Mouse (Mus musculus): ENCODE results near the gene Igf2. TPM values are rescaled to one million over a fixed set of nuclear protein-coding genes. Genes with fewer than 3 reads are reported as not detected.

Igf2 gene
- 219 and 247 TPM in 2 replicates for polyA plus RNA-seq (2016; fragmentation: Nextera tagmentation; extraction: Ambion mirVana)

DNA sequence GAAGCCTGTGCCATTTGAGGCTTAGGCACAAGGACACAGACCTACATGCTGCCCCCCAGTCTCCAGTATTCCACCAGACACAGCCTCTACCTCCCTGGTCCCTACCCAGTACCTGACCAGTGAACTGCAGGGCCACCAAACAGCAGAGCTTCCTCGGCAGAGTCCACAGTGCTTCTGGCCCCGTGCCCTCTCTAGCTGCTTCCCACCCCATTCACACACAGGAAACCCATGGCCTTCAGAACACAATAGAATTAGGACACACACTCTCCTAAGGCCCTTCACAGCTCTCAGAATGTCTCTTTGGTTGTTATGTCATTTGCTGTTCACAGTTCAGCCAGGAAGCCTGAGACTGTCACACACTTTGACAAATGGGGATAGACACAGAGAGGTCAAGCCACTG is at the start of gene Igf2:
Gene Igf2, minus strand, starts transcription at position 158 of the 400 bp plus-strand sequence.
- H3K27me3 ChIP-seq (ENCODE audit: insufficient read depth, poor library complexity, severe bottlenecking) = peaks cover 61% of the 10 kb centered on the region
- no peak within 1 kb of the TSS for H3K4me3 ChIP-seq
- 0 out of 2 replicates have a peak, but pooled peaks cover 11% of the 10 kb centered on the region for H3K4me1 ChIP-seq (replicated peaks)
- WGBS = 64% methylated on average over 2 of the region's 2 CpGs
- peaks cover 40% of the 10 kb centered on the region for H3K9me3 ChIP-seq
- peak within 1 kb of the TSS; percentile 23; the same call in 1 of the 2 replicates for H3K27ac ChIP-seq
- no peak for DNase-seq (ENCODE audit: low spot score)
- H3K36me3 ChIP-seq = peaks cover 18% of the 10 kb centered on the region

DNA sequence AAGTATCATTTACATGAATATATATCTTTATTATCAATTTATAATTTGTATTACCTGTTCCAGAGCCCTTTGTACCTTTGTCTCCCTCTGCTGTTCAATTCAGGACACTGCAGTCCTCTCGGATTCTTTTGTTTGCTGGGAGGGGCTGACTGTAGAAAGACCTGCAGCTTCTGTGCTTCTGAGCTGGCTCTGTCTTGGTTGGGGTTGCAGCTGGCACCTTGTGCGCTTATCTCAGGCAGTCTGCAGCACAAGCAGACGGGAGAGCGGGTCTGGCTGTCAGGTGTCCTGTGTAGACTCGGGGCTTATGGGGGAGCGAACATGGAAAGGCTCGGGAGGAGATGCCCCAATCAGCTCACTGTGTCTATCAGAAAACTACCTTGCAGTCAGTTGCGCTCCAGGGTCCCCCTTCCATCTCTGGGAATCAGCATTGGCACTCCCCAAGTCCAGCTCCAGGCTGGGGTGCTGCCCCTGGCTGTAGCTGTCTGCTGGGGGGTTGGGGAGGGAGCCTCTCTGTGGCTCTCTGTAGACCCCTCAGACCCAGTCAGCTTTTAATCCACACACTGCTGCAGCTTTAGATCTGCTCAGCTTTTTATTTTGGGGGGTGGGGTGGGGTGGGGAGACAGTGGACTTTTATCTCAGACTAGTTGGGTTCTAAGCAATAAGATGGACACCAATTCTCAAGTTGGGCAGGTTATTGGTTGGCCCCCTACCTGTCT is 48.3 kb upstream of the Igf2 start:
- 19% methylated on average over 8 of the region's 8 CpGs for WGBS
- H3K36me3 ChIP-seq = no peaks in the 10 kb centered on the region
- H3K9me3 ChIP-seq = no peaks in the 10 kb centered on the region
- peak overlapping the region; percentile 88 for H3K27ac ChIP-seq
- H3K27me3 ChIP-seq (ENCODE audit: insufficient read depth, poor library complexity, severe bottlenecking) = no peaks in the 10 kb centered on the region; the same call in 1 of the 2 replicates
- peak overlapping the region; percentile 44 for H3K4me3 ChIP-seq
- H3K4me1 ChIP-seq (replicated peaks) = peaks cover 5% of the 10 kb centered on the region
- DNase-seq (ENCODE audit: low spot score) = peak; percentile 61

GRCm38 (mm10) chr7:142706873-142707272 is 40.3 kb upstream of the Igf2 start:
- H3K27ac ChIP-seq = no peak overlapping the region
- no peaks in the 10 kb centered on the region for H3K4me1 ChIP-seq (replicated peaks)
- WGBS = 79% methylated on average over 2 of the region's 2 CpGs

DNA sequence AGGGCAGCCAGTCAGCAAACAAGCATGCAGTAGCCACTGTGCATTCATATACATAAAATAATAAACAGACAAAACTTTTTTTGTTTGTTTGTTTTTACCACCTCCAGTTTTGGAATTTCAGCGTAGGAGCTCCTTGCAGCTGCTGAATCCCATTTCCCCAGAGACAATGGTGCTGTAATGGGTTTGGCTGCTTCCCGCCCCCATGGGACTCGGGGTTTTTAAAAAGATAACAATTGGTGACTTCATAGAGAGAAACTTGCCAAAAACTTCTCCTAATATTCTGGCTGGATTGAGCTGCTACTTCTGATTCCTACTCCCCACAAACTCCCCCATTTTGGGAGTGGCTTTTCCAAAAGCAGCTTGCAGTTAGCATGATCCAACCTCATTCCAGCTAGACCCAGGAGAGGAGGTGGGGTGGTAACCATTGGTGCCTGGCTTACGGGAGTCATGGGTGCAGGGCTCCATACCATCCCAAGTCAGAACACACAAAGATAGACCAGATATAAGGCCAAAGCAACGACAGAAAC is 32.8 kb upstream of the Igf2 start:
- Histone ChIP-seq H3K4me3 (no peak overlapping the region), H3K36me3 (no peaks in the 10 kb centered on the region), H3K4me1 (replicated peaks) (no peaks in the 10 kb centered on the region), H3K27me3 (ENCODE audit: insufficient read depth, poor library complexity, severe bottlenecking) (no peaks in the 10 kb centered on the region), H3K27ac (no peak overlapping the region), H3K9me3 (no peaks in the 10 kb centered on the region)
- WGBS = 63% methylated on average over 5 of the region's 5 CpGs
- DNase-seq (ENCODE audit: low spot score) = no peak

More at GRCm38 (mm10) chr7:142706873-142707272, 40.3 kb upstream of the Igf2 start:
- Histone ChIP-seq H3K36me3 (no peaks in the 10 kb centered on the region), H3K9me3 (no peaks in the 10 kb centered on the region), H3K4me3 (no peak overlapping the region), H3K27me3 (ENCODE audit: insufficient read depth, poor library complexity, severe bottlenecking) (no peaks in the 10 kb centered on the region)
- DNase-seq (ENCODE audit: low spot score) = no peak

DNA sequence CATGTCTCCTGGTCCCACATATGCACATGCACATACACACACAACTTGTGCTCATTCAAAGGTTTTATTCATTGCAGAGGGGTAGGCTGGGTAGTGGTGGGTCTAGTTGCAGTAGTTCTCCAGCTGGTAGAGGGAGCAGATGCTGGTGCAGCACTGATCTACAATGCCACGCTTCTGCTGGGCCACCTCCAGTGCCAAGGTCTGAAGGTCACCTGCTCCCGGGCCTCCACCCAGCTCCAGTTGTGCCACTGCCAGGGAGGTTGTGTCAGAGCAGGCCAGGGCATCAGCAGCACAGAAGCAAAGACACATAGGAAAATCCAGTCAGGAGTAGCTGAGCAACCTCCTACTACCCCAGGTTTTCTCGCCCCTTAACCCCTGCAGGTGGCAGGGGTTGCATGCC is 12.0 kb upstream of the Igf2 start:
- WGBS = 79% methylated on average over 3 of the region's 3 CpGs
- Histone ChIP-seq H3K27ac (no peak overlapping the region), H3K27me3 (ENCODE audit: insufficient read depth, poor library complexity, severe bottlenecking) (no peaks in the 10 kb centered on the region), H3K4me1 (replicated peaks) (0 out of 2 replicates have a peak, but pooled peaks cover 3% of the 10 kb centered on the region), H3K4me3 (no peak overlapping the region), H3K9me3 (no peaks in the 10 kb centered on the region), H3K36me3 (no peaks in the 10 kb centered on the region)
- no peak for DNase-seq (ENCODE audit: low spot score)

- WGBS = 14% methylated on average over 3 of the region's 3 CpGs
- H3K4me3 ChIP-seq = no peak overlapping the region
- H3K27ac ChIP-seq = peak overlapping the region; percentile 45; the same call in 1 of the 2 replicates
Observed at GRCm38 (mm10) chr7:142675644-142676043, 9.0 kb upstream of the Igf2 start.

GRCm38 (mm10) chr7:142675141-142675540 is 8.5 kb upstream of the Igf2 start:
- Histone ChIP-seq H3K4me3 (no peak overlapping the region), H3K27ac (peak overlapping the region; percentile 45), H3K9me3 (peaks cover 18% of the 10 kb centered on the region), H3K27me3 (ENCODE audit: insufficient read depth, poor library complexity, severe bottlenecking) (no peaks in the 10 kb centered on the region), H3K4me1 (replicated peaks) (0 out of 2 replicates have a peak, but pooled peaks cover 3% of the 10 kb centered on the region), H3K36me3 (no peaks in the 10 kb centered on the region)
- WGBS = 72% methylated on average over 6 of the region's 6 CpGs
- DNase-seq (ENCODE audit: low spot score) = no peak

More at GRCm38 (mm10) chr7:142675644-142676043, 9.0 kb upstream of the Igf2 start:
- no peaks in the 10 kb centered on the region for H3K36me3 ChIP-seq
- peak; percentile 61 for DNase-seq (ENCODE audit: low spot score)
- H3K9me3 ChIP-seq = peaks cover 14% of the 10 kb centered on the region
- H3K27me3 ChIP-seq (ENCODE audit: insufficient read depth, poor library complexity, severe bottlenecking) = no peaks in the 10 kb centered on the region
- H3K4me1 ChIP-seq (replicated peaks) = 0 out of 2 replicates have a peak, but pooled peaks cover 3% of the 10 kb centered on the region

GRCm38 (mm10) chr7:142672120-142672519 is 5.5 kb upstream of the Igf2 start:
- WGBS = 18% methylated on average over 4 of the region's 4 CpGs
- Histone ChIP-seq H3K9me3 (peaks cover 43% of the 10 kb centered on the region), H3K36me3 (peaks cover 15% of the 10 kb centered on the region), H3K27ac (no peak overlapping the region), H3K4me3 (no peak overlapping the region), H3K4me1 (replicated peaks) (0 out of 2 replicates have a peak, but pooled peaks cover 3% of the 10 kb centered on the region), H3K27me3 (ENCODE audit: insufficient read depth, poor library complexity, severe bottlenecking) (peaks cover 6% of the 10 kb centered on the region)
- peak; percentile 44 for DNase-seq (ENCODE audit: low spot score)

- Histone ChIP-seq H3K27ac (no peak overlapping the region), H3K9me3 (peaks cover 43% of the 10 kb centered on the region), H3K4me3 (no peak overlapping the region), H3K36me3 (peaks cover 18% of the 10 kb centered on the region), H3K4me1 (replicated peaks) (0 out of 2 replicates have a peak, but pooled peaks cover 3% of the 10 kb centered on the region), H3K27me3 (ENCODE audit: insufficient read depth, poor library complexity, severe bottlenecking) (peaks cover 17% of the 10 kb centered on the region)
- 89% methylated on average over 1 of the region's 1 CpGs for WGBS
- DNase-seq (ENCODE audit: low spot score) = no peak
Observed at GRCm38 (mm10) chr7:142671067-142671466, 4.5 kb upstream of the Igf2 start.

- Histone ChIP-seq H3K27ac (no peak within 1 kb of the TSS), H3K4me3 (no peak within 1 kb of the TSS), H3K4me1 (replicated peaks) (0 out of 2 replicates have a peak, but pooled peaks cover 3% of the 10 kb centered on the region), H3K9me3 (peaks cover 43% of the 10 kb centered on the region), H3K27me3 (ENCODE audit: insufficient read depth, poor library complexity, severe bottlenecking) (peaks cover 28% of the 10 kb centered on the region), H3K36me3 (peaks cover 18% of the 10 kb centered on the region)
- 85% methylated on average over 23 of the region's 23 CpGs for WGBS
- no peak for DNase-seq (ENCODE audit: low spot score)
Observed at GRCm38 (mm10) chr7:142669751-142670625, 3.4 kb upstream of the Igf2 start, which contains the start of gene Gm49394. Gene Gm49394 (minus strand): TSS chr7:142669942.

- no peak for DNase-seq (ENCODE audit: low spot score)
- peaks cover 43% of the 10 kb centered on the region for H3K9me3 ChIP-seq
- WGBS = 85% methylated on average over 1 of the region's 1 CpGs
- no peak overlapping the region for H3K27ac ChIP-seq
- peaks cover 44% of the 10 kb centered on the region for H3K27me3 ChIP-seq (ENCODE audit: insufficient read depth, poor library complexity, severe bottlenecking)
- H3K4me1 ChIP-seq (replicated peaks) = 0 out of 2 replicates have a peak, but pooled peaks cover 11% of the 10 kb centered on the region
- peaks cover 18% of the 10 kb centered on the region for H3K36me3 ChIP-seq
- H3K4me3 ChIP-seq = no peak overlapping the region
Observed at GRCm38 (mm10) chr7:142668328-142668727, 1.7 kb upstream of the Igf2 start.

DNA sequence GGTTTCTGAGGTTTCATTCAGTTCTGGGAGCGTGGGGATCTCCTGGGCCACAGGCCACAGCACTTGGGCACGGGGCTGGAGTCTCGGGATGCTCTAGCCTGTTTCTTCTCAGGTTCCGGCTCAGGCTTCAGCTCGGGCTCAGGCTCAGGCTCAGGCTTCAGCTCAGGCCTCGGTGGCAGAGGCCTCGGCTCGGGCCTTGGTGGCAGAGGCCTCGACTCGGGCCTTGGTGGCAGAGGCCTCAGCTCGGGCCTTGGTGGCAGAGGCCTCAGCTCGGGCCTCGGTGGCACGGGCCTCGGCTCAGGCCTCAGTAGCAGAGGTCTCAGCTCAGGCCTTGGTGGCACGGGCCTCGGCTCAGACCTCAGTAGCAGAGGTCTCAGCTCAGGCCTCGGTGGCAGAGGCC is 905 bp upstream of the Igf2 start:
- DNase-seq (ENCODE audit: low spot score) = no peak
- 0 out of 2 replicates have a peak, but pooled peaks cover 11% of the 10 kb centered on the region for H3K4me1 ChIP-seq (replicated peaks)
- peaks cover 52% of the 10 kb centered on the region for H3K27me3 ChIP-seq (ENCODE audit: insufficient read depth, poor library complexity, severe bottlenecking)
- no peak overlapping the region for H3K4me3 ChIP-seq
- peaks cover 18% of the 10 kb centered on the region for H3K36me3 ChIP-seq
- peak overlapping the region; percentile 23; the same call in 1 of the 2 replicates for H3K27ac ChIP-seq
- H3K9me3 ChIP-seq = peaks cover 43% of the 10 kb centered on the region
- WGBS = 92% methylated on average over 18 of the region's 18 CpGs

Data from hindbrain, embryonic 10.5 days (tissue).